Mouse (Mus musculus) frontal cortex, adult (tissue): Measurements from ENCODE around the gene Pitpnm1.

Experiments used
- ATAC-seq: cut with Nextera tagmentation; 2 replicates; pipeline ENCODE4 v1.9.2; 2017; ENCODE audit warnings: mild to moderate bottlenecking, moderate library complexity, mixed read lengths; ENCODE audit not compliant: low TSS enrichment

The Pitpnm1 gene

DNA sequence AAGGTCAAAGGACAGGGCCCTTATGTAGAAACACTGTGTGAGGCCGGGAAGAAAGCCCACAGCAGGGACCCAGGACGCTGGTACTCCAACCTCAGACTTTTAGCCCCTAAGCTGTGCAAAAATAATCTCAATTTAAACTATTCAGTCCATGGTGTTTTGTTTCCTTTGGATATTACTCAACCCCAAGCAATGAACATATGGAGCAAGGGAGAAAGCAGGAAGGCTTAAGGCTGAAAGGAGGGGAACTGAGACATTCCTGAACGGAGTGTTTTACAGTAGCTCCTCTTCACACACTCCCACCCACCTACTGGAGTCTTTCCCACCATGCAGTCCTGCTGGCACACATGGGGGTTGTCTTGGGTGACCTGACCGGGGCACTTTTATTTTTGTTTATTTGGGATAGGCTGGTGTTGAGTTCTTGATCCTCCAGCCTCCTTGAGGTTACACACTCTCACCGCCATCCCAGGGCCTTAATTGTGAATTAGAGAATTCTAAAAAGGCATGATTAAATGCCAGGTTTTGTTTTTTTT is 5.0 kb upstream of the Pitpnm1 start:
- no peak for ATAC-seq

DNA sequence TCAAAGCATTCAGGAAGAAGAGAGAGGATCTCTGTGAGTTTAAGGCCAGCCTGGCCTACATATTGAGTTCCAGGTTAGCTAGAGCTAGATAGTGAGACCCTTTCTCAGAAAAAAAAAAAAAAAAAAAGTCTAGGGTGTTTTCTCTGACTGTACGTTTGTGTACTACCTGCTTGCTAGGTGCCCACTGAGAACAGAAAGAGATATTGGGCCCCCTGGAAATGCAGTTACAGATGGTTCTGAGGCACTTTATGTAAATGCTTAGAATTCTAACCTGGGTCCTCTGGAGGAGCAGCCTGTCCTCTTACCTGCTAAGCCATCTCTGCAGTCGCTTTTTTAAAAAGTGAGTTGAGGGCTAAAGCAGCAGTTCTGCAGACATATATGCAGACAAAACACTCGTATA is 4.0 kb upstream of the Pitpnm1 start:
- no peak for ATAC-seq

DNA sequence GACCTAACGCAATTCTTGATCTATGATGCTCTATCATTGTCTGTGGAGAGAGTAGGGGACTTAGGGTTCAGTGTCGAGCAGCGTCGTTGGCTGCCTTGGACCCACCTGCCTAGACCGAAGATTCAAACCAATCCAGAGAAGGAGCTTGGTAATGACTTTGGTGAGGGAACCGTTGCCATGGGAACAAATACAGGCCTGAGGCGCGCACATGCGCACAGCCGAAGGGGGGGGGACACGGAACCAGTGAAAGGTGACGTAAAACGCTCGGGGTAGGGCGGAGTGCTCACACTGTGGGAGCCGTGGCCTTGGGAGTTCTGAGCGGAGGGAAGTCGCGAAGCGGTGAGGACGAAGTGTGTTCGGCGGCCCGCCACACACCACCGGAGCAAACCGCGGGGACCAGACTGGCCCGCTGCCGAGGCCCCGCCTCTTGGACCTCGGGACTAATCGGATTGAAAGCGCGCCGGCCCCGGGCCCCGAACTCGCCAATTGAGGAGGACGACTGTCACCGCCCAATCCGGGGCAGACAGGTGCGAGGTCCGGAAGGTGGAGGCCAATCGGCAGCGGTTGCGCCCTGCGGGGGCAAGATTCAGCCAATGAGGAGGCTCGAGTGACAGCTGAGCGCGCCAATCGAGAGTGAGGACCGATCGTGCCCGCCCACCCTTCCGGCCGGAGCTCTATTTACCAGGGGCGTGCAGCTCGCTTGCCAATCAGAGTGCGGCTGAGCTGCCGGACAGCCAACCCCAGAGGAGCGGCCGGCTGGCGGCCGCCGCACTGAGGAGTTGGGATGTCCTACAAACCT is 3.0 kb upstream of the Pitpnm1 start, which contains the start of gene Cdk2ap2:
Cdk2ap2 (plus strand) TSS at position 541 of the 799 bp plus-strand sequence.
- peak; percentile 69 for ATAC-seq

DNA sequence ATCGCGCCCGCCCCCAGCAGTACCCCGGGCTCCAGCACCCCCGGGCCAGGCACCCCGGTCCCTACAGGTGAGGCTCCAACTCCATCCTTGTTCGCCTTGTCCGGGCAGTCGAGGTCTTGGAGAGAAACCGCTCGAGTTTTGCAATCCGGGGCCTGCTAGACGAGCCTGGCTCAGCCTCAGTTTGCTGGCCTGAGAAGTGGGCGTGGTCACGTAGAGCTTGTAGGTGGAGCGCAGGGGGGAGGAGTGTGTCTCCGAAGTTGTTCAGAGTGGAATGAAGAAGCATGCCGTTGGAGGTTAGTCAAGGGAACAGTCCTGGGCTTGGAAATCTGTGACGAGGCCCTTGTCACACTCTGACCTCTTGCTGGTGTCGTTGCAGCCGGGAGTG is 2.4 kb upstream of the Pitpnm1 start:
- peak; percentile 13; the same call in 1 of the 2 replicates for ATAC-seq

DNA sequence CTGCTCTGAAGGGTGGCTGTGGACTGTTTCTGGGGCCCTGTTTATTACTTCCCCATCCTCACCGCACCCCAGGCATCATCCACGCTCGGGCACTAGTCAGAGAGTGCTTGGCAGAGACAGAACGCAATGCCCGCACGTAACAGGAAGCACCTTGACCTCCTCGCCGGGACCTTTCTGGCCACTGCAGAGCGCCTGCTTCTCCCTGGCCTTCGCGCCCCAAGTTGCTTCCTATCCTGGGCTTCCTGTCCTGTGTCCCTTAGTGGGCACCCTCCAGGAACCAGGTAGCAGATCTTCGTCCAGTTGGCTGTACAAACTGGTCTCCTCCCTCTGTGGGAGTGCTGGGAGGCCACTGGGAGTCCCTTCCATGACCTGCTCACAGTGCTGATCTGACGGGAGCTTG is 1.4 kb upstream of the Pitpnm1 start:
- no peak for ATAC-seq

DNA sequence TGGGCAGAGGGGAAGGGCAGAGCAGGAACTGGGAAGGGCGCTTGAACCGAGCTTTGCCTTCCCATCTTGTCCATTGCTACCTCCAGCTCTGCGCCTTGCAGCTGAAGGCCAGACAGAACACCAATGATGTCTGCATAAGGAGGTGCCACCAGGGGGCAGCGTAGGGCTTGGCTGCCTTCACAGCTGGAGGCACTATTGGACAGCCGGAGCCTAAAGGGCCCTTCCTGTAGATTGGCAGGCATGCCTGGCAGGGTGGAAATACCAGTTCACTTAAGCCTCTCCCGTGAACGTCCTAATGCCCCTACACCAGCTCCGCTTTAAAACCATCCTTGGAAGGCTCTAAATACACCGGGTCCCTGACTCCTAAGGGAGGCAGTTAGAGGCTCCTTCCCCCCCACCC is 742 bp upstream of the Pitpnm1 start:
- peak; percentile 13; the same call in 1 of the 2 replicates for ATAC-seq

DNA sequence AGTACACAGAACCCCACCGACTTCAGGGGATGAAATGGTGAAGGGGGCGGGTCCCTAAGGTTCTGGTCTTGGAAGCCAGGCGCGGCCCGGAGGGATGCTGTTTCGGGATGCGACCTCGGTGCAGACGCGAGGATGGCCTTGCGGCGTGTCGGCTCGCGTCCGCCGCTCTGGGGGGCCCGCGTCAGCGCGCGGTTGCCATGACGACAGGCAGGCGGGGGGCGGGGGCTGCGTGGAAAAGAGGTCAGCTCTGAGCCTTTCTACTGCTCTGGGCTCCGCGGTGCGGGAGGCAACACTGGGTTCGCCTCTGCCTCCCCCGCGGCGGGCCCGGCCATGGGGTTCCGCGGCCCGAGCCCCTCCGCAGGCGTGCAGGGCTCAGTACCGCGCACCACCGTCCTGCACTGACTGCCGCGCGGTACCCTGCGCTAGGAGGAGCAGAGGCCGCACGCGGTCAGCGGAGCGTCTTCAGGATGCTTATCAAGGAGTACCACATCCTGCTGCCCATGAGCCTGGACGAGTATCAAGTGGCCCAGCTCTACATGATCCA is 992 bp downstream of the Pitpnm1 start:
- ATAC-seq: peak; percentile 7; the same call in 1 of the 2 replicates

DNA sequence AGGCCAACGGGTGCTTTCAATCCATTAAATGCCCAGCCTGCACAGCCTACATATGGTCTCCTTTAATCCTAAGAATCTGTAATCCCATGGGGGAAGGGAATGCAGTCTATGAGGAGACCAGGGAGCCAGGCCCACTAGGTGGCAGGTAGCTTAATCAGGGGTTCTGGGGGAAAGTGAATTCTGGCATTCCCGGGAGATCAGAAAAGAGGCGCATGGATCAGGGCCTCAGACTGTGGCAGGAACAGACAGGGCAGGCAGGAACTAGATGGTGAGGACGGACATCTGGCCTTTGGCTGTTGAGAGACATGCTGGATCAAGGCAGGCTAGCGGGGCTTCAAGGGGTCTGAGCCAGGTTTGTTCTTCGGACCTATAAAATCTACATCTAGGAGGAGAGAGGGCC is 1.7 kb downstream of the Pitpnm1 start:
- no peak for ATAC-seq

DNA sequence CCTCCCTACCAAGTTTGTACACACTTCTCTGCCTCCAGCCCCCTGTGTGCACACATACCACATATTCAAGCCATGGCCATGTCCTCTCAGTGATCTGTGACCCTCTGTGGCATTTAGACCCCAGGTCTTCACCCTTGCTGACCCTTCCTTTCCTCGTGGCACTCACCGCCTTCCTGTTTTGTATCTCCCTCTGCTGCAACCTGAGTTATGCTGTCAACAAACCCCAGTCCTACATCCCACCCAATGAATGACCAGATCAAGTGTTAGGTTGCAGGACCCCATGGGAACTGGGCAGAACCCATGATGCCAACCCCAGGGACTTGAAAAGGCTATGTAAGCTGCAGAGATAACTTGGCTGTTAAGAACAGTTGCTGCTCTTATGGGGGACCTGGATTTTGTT is 2.3 kb downstream of the Pitpnm1 start:
- ATAC-seq: no peak

DNA sequence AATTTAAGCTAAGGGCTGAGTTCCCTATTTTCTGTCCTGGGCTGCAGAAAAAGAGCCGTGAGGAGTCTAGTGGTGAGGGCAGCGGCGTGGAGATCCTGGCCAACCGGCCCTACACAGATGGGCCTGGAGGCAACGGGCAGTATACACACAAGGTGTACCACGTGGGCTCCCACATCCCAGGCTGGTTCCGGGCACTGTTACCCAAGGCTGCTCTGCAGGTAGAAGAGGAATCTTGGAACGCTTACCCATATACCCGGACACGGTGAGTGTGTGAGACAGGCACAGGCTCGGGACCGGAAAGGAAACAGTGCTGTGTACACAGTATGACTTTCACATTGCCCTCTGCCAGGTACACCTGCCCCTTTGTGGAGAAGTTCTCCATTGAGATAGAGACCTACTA is 2.8 kb downstream of the Pitpnm1 start:
- no peak for ATAC-seq

DNA sequence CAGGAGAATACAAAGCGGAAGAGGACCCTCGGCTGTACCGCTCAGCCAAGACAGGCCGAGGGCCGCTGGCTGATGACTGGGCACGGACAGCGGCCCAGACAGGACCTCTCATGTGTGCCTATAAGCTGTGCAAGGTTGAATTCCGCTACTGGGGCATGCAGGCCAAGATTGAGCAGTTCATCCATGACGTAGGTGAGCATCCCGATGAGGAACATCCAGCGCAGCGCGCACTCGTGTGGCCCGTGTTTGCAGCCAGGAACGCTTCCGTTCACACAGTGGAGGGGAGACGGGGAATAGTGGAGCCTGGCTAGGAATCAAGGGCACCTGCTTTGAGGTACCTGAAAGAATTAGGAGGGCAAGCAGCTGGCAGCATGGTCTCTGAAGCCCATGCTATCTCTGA is 3.5 kb downstream of the Pitpnm1 start:
- no peak for ATAC-seq

DNA sequence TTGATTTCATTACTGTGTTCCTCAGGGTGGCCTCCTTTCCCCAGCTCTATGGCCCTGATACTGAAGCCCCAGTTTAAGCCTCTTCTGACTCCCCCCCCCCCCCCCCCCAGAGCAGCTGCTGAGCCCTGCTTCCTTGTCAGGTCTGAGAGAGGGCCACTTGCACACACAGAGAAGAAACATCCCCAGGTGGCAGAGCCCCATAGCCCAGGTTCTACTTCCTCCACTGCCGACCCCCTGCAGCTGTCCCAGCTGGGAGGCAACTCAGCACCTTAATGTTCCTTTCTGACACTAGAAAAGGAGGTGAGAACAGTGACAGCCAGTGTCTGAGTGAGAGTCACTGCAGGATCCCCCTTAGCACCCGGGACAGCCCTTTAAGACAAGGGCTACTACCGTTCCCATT is 4.0 kb downstream of the Pitpnm1 start:
- no peak for ATAC-seq

DNA sequence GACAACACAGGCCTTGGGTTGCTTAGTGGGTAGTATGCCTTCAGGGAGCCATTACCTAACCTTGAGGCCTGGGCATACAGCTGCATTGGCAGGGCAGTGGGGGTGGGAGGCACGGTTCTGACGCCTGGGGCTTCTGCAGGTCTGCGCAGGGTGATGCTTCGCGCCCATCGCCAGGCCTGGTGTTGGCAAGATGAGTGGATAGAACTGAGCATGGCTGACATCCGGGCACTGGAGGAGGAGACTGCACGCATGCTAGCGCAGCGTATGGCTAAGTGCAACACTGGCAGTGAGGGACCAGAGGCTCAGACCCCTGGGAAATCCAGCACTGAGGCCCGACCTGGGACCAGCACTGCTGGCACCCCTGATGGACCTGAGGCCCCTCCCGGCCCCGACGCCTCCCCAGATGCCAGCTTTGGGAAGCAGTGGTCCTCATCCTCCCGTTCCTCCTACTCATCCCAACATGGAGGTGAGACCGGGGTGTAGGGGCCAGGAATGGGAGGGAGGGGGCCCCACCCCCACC is 4.9 kb downstream of the Pitpnm1 start:
- no peak for ATAC-seq

DNA sequence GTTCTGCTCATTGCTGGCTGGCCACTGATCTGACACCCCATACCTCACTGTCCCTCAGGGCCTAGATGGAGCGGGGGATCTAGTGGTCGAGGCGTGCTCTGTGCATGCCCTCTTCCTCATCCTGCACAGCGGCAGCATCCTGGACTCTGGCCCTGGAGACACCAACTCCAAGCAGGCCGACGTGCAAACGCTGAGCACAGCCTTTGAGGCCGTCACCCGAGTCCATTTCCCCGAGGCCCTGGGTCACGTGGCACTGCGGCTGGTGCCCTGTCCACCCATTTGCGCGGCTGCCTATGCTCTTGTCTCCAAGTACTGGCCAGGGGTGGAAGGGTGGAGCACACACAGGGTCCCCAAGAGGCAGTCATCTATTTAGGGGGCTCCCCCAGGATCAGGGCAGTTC is 6.9 kb downstream of the Pitpnm1 start:
- ATAC-seq: no peak

DNA sequence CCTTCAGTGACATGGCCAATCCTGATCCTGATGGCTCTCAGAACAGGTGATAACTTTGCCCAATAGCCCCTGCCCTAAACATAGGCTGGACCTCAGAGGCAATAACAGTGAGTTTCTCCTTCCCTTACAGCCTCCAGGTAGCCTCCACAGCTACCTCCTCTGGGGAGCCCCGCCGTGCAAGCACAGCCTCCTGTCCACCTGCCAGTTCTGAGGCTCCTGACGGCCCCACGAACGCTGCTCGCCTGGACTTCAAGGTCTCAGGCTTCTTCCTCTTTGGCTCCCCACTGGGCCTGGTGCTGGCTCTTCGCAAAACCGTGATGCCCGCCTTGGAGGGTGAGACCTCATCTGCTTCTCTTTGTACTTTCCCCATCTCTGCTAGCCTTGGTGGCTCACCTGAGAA is 8.7 kb downstream of the Pitpnm1 start:
- no peak for ATAC-seq

DNA sequence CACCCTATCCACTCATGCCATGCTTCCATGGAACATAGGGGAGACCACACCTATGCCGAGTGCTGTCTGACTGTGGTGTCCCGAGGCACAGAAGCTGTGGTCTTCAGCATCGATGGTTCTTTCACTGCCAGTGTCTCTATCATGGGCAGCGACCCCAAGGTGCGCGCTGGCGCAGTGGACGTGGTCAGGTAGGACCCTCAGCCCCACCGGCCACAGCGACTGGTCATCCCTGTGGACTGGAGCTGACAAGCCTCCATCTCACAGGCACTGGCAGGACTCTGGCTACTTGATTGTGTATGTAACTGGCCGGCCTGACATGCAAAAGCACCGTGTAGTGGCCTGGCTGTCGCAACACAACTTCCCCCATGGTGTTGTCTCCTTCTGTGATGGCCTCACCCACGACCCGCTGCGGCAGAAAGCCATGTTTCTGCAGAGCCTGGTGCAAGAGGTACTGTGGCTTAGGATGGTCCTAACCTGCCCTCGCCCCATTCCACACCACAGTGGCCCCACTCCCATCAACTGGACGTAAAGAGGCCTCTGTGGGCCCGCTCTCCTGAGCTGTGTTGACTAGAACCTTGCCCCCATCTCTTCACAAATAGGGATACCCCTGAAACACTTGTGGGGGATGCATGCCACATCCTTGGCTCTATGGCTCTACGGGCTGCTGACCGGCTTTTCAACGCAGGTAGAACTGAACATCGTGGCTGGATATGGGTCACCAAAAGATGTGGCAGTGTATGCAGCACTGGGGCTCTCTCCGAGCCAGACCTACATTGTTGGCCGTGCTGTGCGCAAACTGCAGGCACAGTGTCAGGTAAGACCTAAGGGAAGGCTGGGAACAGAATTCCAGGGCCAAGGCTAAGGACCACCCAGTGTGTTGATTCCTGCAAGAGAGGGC is 12.5 kb downstream of the Pitpnm1 start:
- ATAC-seq: no peak

DNA sequence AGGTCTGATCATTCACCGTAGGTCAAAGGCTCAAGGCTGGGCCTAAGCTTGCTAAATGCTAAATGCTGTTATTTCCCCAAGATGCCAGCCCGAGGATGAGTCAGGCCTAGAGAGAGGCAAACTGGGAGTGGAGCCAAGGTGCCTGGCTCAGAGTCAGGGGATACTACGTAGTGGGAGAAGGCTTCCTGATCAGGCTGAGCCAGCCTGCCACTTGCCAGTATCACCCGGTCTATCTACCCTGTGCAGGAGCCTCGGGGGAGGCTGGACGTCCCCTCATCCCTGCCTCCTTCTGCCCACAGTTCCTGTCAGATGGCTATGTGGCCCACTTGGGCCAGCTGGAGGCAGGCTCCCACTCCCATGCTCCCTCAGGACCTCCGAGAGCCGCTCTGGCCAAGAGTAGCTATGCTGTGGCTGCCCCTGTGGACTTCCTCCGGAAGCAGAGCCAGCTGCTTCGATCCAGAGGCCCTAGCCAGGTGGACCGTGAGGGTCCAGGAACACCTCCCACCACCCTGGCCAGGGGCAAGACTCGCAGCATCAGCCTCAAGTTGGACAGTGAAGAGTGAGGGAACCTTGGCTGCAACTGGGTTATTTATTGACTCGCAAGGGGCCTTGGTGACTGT is 13.5 kb downstream of the Pitpnm1 start:
- peak; percentile 71; the same call in 1 of the 2 replicates for ATAC-seq

DNA sequence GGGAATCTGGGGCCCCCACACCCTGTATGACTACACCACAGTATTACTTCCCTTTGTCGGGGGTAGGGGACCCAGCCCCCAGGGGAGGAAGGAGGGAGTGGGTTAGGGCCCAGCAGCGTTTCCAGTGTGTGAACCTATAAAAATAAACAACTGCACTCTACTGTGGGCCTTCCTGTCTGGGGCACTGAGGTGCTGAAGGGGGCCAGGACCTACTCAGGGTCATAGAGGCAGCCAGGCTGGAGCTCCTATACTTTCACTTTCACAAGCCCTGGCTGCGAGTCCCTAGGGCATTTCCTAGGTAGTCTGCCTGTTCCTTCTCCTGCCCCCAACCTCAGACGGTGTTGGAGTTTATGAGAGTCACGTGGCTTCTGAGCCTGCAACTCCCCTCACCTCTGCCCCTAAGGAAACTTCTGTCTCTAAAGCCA is 14.0 kb downstream of the Pitpnm1 start:
- no peak for ATAC-seq

DNA sequence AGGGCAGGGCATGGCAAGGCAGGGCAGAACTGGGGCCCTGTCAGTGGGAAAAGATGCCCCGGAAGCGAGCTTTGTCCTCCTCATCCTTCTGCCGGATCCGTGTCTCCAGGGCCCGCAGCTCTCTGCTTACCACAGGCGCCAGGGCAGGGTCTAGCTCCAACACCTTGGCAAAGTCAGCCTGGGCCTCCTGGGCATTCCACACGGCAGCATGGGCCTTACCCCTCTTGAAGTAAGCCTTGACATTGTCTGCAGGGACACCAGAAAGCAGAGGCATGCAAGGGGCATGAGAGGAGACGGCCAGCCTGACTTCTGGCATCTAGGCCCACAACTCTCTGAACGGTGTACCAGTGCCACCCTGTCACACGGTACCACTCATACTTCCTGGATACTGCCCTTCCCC is 14.8 kb downstream of the Pitpnm1 start:
- no peak for ATAC-seq

DNA sequence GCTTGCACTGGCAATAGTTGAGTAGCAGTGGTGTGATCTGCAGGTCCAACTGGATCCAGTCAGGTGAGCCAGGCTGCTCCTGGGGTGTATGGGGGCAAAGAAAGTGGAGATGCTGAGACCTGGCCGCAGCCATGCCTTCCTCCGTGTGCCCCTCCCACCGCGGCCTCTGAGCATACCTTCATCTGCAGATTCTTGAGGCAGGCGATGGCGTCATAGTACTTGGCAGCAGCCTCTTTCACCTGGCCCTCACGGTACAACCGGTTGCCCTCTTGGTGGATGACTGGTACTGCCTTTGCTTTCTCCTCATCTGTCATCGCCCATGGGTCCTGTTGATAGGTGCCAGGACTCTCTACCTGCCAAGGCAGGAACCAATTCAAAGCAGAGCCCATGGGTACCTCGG is 15.3 kb downstream of the Pitpnm1 start:
- no peak for ATAC-seq

DNA sequence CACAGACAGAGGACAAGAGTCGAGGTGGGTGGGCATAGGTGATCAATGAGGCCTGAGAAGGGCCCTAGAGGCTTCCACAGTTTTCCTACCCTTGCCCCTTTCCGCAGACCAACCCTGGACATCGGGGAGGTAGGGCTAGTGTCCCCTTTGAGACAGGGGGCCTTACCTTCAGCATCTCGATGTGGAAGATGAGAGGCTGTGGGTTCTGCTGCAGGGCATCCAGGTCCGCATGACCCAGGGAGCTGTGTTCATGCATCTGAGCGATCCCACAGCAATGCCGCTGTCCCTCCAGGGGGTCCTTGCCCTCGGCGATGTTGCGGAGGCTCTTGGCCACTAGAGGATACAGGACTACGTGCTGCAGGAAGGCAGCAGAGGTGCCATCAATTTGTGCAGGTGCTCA is 16.0 kb downstream of the Pitpnm1 start:
- ATAC-seq: no peak

DNA sequence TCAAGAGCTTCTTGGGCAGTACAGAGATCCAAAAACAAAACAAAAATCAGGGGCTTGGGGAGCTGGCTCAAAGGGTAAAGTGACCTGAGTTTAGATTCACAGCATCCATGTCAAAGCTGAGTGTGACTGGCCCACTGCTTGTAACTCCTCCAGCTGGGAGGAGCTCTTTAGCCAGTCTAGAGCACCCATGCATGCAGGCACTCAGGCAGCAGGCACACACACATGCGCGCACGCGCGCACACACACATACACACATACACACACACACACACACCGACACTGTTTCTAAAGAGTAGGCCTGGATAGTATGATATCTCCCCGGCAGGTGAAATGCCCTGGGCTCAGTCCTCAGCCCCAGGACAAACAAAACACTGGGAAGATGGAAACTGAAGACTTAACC is 17.2 kb downstream of the Pitpnm1 start:
- ATAC-seq: no peak
